Mouse (Mus musculus) retina, adult 2 months (tissue): ENCODE results near the gene Cfd.
"Not testable (repeated sequence)": the region's sequence is repeated elsewhere in the genome, so short reads cannot be mapped to it uniquely, and the experiment has no call there.

ENCODE experiments used
- DNase-seq: peaks from one replicate; pipeline ENCODE4 v3.0.0-alpha.2; 2012; ENCODE audit warnings: low read depth, low spot score

The Cfd gene

DNA sequence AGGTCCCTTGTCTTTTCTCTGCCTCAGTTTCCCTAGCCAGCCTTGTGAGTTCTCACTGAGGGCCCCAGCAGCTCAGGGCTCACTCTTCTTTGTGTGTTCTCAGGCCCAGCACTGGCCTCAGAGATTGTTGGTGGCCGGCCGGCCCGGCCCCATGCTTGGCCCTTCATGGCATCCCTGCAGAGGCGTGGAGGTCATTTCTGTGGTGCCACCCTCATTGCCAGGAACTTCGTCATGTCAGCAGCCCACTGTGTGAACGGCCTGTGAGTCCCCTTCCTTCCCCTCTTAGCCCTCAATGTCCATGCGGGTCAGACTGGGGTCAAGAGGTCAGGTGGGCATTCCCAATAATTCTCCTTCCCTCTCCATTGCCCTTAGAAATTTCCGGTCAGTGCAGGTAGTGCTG lies 4.0 kb upstream of the Cfd start:
- DNase-seq, result no peak

DNA sequence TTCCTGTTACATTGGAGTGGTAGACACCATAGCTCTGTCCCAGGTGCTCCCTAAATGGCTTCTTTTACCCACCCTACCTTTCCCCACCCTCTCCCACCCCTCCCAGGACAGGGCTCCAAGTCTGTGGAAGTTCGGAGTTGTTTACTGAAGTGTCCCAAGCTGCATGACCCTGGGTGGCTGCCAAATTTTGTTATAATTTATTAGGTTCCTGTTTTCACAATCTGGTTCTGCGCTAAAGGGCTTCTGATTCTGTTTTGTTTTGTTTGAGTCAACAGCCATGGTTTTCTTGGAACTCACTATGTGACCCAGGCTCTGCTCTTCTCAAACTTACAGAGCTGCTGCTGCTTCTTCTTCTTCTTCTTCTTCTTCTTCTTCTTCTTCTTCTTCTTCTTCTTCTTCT lies 1.3 kb upstream of the Cfd start:
- DNase-seq, result no peak

DNA sequence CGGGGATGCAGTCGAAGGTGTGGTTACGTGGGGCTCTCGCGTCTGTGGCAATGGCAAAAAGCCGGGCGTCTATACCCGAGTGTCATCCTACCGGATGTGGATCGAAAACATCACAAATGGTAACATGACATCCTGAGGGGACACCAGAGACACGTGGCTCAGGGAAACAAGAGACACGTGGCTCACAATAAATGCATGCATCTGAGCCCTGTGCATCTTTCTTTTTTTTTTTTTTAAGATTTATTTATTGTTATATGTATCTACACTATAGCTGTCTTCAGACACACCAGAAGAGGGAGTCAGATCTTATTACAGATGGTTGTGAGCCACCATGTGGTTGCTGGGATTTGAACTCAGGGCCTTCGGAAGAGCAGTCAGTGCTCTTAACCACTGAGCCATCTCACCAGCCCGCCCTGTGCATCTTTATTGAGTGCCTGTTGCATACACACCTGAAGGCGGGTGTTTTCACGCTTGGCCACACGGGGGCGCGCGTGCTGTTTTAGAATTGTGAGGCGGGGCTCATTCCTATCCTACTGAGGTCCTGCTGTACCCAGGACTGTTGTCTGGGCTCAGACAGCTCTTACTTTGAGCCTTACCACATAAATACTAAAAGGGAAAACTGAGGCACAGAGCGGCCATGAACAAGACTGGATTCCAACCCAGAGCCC lies 1.9 kb downstream of the Cfd start:
- DNase-seq, result not testable (repeated sequence)

DNA sequence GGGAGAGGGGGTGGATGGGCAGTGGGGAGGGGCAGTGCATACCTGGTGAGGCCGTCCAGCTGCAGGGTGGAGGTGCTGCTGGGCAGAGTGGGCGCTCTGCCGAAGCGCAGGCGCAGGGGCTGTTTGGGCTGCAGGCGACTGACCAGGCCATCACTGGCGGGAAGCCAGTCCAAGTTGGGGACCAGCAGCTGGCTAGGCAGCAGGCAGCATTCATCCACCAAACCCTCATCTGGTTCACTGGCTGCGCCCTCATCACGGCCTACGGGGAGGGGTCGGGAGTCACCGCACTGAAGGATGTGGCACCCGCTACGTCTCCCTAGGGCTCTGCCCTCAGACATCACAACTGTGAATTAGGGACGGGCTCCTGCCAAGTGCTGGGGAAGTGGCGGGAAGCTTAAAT lies 5.7 kb downstream of the Cfd start:
- DNase-seq, result no peak

DNA sequence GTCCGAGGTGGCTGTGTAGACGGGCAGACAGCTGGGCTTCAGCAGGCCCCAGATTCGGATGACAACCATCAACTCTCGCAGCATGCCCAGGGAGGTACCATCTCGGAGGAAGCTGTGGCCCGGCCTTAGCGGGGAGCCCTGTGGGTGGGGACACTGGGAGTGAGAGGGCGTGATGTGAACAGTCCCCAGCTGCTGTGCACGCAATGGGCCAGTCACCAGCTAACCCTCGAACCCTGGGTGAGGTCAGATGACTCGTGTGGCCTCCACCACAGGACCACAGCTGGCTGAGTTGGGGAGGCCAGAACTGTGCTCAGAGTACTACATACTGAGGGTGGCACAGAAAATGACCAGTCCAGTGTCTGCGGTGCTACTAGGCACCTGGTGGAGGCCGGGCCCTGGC lies 6.2 kb downstream of the Cfd start:
- no peak for DNase-seq

DNA sequence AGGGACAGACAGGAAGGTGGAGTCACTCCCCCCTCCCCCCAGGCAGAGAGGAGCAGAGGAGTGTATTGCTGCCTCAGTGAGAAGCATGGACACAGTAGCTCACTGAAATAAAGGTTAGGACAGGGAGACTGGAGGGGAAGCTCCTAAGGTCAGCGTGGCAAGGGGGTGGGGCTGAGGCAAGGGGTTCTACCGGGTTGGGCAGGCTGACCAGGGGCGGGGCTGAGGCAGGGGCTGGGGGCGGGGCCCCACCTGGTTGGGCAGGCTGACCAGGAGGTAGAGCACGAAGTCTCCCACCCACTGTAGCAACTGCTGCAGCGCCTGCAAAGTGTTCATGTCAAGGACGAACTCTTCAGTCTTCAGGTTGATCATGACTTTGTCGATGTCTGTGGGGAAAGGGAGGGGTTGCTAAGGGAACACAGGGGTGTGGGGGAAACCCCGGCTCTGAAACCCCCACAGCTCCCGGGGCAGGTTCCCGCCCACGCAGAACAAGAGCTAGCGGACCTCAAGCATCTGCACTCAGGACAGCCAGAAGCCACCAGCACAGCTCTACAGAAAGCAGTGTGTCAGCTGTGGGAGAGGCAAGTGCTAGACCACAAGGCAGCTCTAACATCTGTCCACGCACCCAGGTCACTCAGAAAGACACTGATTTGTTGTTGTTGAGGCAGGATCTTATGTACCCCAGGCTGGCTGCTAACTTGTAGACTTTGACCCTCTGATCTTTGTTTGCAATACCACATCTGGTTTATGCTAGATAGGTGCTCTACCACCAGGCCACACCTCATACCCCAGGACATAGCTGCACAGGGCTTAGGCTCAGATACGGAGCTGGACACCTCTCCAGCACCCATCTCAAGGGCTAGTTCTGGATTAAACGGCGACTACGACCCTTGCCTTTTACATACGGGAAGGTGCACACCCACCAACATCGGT lies 6.9 kb downstream of the Cfd start:
- DNase-seq, result no peak

DNA sequence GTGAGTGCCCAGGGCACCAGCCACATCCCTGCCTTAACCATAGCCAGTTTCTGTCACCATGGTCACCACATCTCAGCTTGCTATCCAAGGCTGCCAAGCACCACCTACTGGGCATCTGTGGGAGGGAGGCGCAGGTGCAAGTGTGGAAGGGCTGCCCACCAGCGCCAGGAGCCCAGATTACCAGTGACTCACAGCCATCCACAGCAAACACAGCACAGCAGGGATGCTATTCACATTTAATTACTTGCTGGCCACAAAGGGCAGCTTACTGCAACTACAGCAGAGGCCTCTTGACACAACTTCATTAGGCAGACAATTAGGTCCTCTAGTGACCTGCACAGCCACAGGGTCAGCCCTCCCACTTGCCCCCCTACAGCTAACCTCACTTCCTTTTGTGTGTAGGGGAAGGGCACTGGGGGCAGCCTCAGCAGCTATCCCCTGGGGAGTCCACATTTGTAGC lies 10.3 kb downstream of the Cfd start:
- DNase-seq, result no peak

DNA sequence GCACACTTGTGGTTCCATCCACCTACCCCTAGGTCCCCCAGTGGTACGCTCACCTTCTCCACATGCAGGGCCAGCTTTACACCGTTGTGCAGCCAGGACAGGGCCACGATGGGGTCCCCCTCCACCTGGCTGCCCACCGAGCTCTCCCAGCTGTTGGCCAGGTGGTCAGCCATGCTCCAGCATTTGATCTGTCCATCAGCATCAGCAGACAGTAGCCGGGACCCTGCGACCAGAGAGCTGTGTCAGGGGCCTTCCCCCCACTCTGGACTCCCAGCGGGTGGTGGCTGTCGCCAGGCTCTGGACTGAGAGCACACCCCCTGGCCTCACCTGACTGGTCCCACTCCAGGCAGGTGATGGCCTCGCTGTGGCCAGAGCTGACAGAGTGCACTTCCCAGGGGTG lies 16.1 kb downstream of the Cfd start:
- no peak for DNase-seq

DNA sequence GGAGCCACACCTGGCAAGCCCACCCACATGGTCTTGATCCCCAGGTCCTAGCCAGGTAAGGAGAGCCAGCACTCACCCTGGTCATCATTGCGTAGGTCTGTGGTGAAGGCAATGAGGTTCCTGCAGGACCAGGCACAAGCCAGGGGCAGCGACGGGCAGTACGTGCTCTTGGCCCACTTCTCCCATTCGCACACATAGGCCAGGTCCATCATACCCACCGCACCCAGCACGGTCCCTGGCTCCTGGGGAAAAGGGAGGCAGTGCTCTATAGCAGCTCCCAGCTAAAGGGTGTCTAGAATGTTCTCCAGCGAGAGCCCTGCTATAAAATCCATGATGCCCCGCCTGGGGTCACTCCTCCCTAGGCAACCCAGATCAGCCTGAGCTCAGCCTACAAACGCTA lies 16.8 kb downstream of the Cfd start:
- no peak for DNase-seq

DNA sequence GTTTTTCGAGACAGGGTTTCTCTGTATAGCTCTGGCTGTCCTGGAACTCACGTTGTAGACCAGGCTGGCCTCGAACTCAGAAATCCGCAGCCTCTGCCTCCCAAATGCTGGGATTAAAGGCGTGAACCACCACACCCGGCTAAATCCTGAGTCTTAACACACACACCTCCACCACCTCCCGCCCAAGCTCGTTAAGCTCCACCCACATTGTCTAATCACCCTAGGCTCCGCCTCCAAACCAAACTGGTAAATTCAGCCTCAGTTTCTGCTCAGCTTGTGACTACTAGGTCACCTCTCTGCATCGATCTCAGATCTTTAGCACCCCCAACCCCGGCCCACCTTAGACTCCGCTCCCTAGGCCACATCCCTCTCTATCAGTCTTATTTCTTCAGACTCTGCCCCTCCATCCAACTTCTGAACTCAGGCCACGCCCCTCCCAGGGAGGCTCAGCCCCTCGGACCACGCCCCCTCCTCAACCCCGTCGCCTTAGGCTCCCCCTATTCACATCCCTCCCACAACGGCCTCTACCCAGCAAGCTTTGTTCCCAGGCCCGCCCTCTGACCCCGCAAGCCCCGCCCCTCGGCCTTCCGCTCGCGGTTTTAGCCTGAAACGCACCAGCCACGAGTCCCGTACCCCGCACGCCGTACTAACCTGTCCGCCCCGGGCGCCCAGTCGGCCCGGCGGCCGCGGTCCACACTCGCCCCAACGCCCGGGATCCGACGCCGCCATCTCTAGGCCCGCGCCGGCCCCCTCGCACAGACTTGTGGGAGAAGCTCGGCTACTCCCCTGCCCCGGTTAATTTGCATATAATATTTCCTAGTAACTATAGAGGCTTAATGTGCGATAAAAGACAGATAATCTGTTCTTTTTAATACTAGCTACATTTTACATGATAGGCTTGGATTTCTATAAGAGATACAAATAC lies 17.8 kb downstream of the Cfd start, which contains the start of gene Med16:
Med16 (minus strand) TSS at position 757 of the 925 bp plus-strand sequence.
- DNase-seq, result peak; percentile 92

DNA sequence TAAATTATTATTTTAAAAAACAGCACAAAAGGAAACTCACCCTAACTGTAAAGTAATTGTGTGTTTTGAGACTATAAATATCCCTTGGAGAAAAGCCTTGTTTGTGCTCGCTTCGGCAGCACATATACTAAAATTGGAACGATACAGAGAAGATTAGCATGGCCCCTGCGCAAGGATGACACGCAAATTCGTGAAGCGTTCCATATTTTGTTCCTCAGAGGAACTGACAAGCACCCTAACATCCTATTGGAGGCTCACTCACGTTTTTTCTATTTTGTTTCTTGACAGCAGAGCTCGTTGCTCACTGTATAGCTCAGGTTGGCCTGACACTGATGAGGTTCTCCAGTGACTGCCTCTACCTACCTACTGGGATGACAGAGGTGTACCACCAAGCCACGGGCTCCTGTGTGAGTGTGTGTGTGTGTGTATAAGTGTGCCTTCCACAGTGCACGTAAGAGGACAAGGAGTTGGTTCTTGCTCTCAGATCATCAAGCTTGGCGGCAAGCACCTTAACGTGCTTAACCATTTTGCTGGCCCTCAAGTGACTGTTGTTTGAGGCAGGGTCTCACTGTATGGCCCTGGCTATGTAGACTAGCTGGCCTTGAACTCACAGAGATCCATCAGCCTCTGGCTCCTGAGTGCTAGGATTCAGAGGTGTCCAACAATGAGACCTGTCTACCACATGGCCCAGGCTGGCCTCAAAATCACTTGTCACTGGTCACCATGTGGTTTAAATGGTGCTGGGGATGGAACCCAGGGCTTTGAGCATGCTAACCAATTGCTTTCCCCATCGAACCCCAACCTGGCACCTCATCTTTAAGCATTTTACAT lies 18.7 kb downstream of the Cfd start:
- peak; percentile 50 for DNase-seq

DNA sequence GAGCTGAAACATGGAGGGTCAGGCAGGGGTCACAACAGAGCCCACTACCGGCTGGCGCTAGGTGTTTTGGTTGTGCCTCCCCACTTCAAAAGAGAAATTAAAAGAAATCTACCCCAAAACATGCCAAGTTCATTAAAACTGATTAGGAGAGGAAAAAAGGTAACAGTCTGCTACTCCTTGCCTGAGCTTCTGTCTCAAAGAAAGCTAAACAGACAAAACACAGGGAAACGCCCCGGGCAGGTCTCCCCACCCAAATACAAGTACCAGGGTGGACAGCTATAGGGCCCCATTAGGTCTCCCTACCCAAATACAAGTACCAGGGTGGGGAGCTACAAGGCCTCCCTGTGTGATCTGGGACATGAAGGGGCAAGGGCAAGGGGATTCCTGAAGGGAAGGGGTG lies 19.9 kb downstream of the Cfd start, which contains the start of gene Gm26602:
Gm26602 (plus strand) TSS at position 301 of the 400 bp plus-strand sequence.
- DNase-seq, result no peak

DNA sequence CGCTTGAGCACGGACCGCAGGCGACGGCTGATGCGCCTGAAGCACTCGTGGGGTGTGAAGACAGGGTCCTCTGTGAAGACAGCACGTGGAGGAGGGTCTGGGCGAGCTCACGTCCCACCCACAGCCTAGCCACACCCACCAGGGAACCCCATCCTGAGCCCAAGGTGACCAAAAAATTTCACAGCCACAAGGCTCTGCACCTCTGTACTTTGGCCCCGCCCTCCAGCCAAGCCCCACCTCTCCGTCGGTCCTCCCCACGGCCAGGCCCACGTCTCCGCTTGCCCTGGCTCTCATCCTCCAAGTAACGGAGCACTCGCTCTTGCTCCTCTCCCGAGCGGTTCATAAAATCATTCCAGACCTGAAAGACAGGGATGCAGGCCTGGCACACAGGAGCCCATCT lies 21.8 kb downstream of the Cfd start:
- no peak for DNase-seq

DNA sequence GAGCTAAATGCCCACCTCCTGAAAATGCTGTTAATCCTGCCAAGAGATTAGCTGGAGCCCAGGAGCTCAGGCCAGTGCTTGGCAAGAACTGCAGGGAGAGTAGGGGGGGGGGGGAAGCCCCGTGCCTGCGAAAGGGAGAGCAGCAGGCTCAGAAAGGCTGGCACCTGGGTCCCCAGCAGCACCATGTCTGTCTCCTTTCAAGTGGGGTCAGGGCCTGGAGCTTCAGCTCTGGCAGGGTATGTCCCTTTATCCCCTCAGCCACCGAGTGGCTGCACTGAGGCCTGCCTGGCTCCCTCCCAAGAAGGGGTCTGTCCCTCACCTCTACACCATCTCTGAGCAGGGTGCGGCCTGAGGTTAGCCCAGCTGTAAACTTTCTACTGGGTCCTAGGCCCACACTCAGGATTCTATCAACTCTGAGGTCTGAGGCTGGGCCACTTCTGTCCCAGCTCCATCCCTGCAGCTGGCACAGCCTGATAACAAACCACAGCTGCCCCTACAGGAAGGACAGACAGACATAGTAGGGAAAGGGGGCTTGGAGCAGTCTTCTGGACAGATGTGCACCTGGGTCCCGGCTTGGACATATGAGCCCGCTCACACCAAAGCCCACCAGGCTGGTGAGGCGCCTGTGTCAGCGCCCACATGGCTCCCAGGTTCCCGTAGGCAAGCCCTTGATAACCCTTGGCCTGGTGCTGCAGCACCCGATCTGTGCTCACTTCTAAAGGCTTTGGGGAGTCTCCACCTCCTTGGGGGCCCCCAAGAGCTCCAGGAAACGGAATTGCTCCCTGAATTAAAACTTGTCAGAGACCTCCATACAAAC lies 23.7 kb downstream of the Cfd start:
- peak; percentile 62 for DNase-seq

DNA sequence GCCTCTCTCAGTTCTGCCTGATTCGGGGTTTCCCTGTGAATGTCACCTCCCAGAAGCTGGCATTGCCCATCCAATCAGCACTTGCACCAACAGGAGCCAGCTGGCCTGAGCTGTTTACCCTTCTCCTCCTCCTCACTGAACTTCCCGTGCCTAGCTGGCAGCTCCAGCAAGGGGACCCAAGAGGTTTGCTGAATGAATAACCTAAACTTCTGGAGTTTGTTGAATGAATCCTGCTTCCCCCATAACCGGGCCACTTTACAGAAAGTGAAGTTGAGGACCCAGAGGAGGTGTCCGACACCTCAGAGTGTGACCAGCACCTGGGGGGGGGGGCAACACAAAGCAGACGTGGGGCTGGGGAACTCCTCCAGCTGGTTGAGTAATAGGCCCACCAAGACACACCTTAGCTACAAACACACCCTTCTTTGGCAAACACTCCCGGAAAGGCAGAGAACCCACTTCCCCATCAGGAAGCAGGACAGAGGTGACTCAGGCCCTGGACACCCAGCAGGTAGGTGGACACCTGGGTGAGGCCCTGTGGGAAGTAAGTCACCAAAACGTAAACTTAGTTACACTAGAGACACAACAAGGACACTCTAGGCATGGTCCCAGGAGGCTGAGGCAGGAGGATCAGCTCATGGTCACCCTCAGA lies 24.4 kb downstream of the Cfd start:
- no peak for DNase-seq

DNA sequence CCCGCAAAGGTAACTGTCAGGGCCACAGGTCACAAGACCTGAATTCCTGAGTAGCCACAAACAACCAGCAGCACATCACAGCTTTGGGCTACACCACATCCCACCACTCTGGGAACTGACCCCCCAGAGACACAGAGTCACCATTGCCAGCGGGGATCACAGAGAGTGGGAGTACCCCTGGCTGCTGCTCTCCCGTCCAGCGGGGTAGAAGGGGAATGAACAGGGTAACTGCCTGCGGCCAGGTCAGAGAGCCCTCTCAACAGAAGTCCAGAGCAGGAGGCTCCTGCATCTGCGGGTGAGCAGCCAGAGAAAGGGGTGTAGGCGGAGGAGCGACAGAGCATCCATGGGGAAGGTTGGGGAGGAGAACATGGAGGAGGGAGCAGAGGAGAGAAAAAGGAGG lies 25.4 kb downstream of the Cfd start:
- DNase-seq, result no peak

DNA sequence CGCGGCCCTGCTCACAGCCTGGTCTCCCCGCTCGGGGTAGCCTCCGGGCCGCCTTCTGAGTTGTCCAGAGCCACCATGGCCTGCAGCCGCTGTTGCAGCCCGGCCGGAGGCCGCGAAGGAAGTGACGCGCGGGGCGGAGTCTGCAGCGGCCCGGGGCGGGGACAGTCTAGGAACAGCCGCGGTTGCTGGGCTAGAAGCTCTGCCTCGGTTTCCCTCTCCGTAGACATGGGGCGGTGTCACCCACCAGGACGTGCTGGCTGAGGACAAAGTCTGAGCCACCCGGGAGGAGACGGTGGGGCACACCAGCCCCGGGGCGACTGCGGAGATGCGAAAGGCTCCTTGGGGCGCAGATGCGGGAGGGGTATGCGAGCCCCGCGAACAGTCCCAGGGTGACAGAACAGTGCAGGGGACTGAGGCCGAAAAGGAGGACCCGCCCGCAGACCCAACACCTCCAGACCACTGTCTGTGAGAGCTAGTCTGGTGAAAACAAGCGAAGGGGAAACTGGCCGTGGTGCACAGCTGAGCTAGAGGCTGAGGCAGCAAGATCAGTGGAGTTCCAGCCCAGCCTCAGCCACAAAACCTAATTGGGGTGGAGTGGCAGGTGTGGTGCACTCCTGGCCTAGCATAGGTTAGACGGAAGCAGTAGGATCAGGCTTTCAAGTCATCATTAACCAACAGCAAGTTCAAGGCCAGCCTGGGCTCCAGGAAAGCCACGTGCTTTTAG lies 26.3 kb downstream of the Cfd start, which contains the start of gene Kiss1r:
Kiss1r (plus strand) TSS at position 164 of the 724 bp plus-strand sequence.
- no peak for DNase-seq

DNA sequence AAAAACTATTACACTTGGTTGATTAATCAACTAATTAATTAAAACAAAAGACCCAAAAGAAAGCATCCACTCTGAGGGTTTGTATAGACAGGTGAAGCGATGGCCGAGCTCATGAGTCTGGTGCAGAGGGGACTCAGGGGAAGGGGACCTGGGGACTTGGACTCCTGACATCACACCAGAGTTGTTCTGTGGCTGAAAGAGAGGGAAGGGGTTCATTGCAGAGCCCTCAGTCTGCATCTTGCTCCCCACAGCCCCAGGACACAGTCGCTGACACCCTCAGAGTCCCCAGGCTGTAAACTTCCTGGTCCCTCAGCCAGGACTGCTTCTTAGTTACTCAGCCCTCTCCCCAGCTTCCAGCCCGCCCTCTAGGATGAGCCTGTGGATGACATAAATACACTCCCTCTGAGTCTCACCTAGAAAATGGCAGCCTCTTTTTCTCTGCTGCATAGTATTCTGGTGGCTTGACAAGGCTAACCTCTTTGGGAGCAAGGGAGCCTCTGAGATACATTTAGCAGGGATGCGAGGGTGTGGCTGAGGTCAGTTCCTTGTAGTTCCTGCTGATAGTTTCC lies 27.0 kb downstream of the Cfd start:
- no peak for DNase-seq
